In genomic region chr9:15020561-15021080, GRCm38 (mm10) we compare ENCODE assay signal across 23 mouse cellular contexts.
"Had no signal": no experiment of that assay in that cellular context is flagged by ENCODE, and none has a peak within 500 bp of the region (broad histone marks: within the 10 kb centered on the region; RNA-seq: fewer than 3 reads in every experiment).

No protein-coding gene starts in this region.

- DNase-seq: kidney, adult 2 months; layer of hippocampus, postnatal 36 days; lung, adult 18-20 months; lung, postnatal 10 days; lung, postnatal 36 days; right cerebral cortex, adult 18-20 months; right cerebral cortex, postnatal 14 days; right cerebral cortex, postnatal 4 days; thymus, adult 18-20 months; thymus, postnatal 36 days had no signal

- H3K4me3 ChIP-seq: left cerebral cortex, adult 2 months; limb, embryonic 10.5 days; limb, embryonic 13.5 days; liver, embryonic 12.5 days; liver, embryonic 15.5 days; lung, embryonic 15.5 days; megakaryocyte, embryonic 14.5 days; midbrain, embryonic 10.5 days; midbrain, embryonic 13.5 days; neural tube, embryonic 12.5 days; neural tube, embryonic 15.5 days had no signal

- H3K9me3 ChIP-seq: limb, embryonic 10.5 days; limb, embryonic 13.5 days; liver, embryonic 12.5 days; liver, embryonic 15.5 days; lung, embryonic 15.5 days; midbrain, embryonic 10.5 days; midbrain, embryonic 13.5 days; neural tube, embryonic 12.5 days; neural tube, embryonic 15.5 days had no signal

- ATAC-seq: midbrain, embryonic 13.5 days; midbrain, embryonic 16.5 days had no signal

- H3K4me1 ChIP-seq: limb, embryonic 10.5 days; limb, embryonic 13.5 days; lung, embryonic 15.5 days; midbrain, embryonic 10.5 days; midbrain, embryonic 13.5 days; neural tube, embryonic 12.5 days; neural tube, embryonic 15.5 days had no signal

- H3K27me3 ChIP-seq: limb, embryonic 13.5 days; liver, embryonic 12.5 days; liver, embryonic 15.5 days; lung, embryonic 15.5 days; megakaryocyte, embryonic 14.5 days; midbrain, embryonic 13.5 days; neural tube, embryonic 12.5 days; neural tube, embryonic 15.5 days had no signal

- H3K36me3 ChIP-seq: liver, embryonic 15.5 days; lung, embryonic 15.5 days had no signal

- H3K9ac ChIP-seq: limb, embryonic 13.5 days; liver, embryonic 12.5 days; liver, embryonic 15.5 days; lung, embryonic 15.5 days; midbrain, embryonic 13.5 days; neural tube, embryonic 12.5 days; neural tube, embryonic 15.5 days had no signal

- H3K27ac ChIP-seq: kidney, postnatal 0 days; left cerebral cortex, adult 2 months; limb, embryonic 10.5 days; limb, embryonic 13.5 days; liver, embryonic 12.5 days; liver, embryonic 15.5 days; lung, embryonic 15.5 days; midbrain, embryonic 10.5 days; midbrain, embryonic 13.5 days; neural tube, embryonic 12.5 days; neural tube, embryonic 15.5 days had no signal

- H3K4me2 ChIP-seq: limb, embryonic 13.5 days; liver, embryonic 12.5 days; liver, embryonic 15.5 days; lung, embryonic 15.5 days; midbrain, embryonic 13.5 days; neural tube, embryonic 12.5 days; neural tube, embryonic 15.5 days had no signal
